ENCODE assay signal across 8 mouse cellular contexts in the genomic region with DNA sequence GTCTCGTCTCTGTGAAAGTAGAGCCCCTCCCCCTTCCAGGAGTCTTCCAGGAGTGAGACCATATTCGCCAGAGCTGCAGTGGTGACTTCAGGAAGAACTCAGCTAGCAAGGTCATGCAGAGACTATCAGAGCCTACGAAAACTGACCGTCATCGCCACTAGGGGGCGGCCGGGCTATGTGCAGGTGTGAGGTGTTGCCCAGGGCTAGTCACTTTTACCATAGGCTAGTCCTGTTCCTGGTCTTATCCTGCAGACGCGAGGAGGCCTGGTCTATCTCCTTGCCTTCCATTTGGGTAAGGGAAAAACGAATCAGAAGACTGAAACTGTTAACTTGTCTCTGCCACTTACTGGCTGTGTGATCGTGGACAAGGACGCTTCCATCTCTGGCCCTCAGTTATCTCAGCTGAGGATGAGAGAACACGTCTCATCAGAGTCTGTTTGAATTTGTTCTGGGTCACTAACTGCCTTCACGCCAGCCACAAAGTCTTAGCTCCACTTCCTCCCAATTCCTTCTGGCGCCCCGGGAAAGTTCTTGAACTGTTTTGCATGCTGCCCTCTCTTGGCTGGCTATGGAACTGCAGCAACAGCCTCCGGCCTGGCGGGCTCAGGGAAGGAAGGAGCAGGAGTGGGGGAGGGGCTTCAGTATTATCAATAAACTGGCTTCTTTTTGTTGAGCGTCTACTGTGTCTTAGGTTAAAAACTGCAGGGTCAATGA. TPM values are rescaled to one million over a fixed set of nuclear protein-coding genes. Genes with fewer than 3 reads are reported as not detected.
DNase-seq lines count a peak whose midpoint lies in the region; ATAC-seq and TF ChIP-seq lines count a peak whose summit lies in the region.

No protein-coding gene starts in this region.

- H3K4me3 ChIP-seq in G1E (ENCODE audit: low read depth, low read length) = peak overlapping the region; percentile 53; the same call in 1 of the 2 replicates
- H3K4me3 ChIP-seq in forebrain, embryonic 13.5 days = no peak overlapping the region
- 0 out of 2 replicates have a peak overlapping the region, but pooled peaks have one; percentile 5 for H3K4me3 ChIP-seq in lung, embryonic 15.5 days

- DNase-seq in G1E (ENCODE audit: low spot score) = peak; percentile 80
- DNase-seq in c-Kit-positive CD71-negative TER-119-negative erythroid progenitor cells, embryonic 14.5 days (ENCODE audit: low read depth) = peak; percentile 86
- DNase-seq in heart, postnatal 25 days (ENCODE audit: low spot score) = peak; percentile 65
- DNase-seq in layer of hippocampus, adult 8-10 months (ENCODE audit: low spot score in 2 of 2) = peak; percentile 53 to 75
- peak; percentile 93 for DNase-seq in retina, embryonic 14.5 days (ENCODE audit: low spot score)
- peak; percentile 88 to 92 for DNase-seq in thymus, postnatal 36 days

- H3K27ac ChIP-seq in forebrain, embryonic 13.5 days = no peak overlapping the region
- H3K27ac ChIP-seq in lung, embryonic 15.5 days = no peak overlapping the region

- H3K36me3 ChIP-seq in G1E (replicated peaks) = no peaks in the 10 kb centered on the region
- no peaks in the 10 kb centered on the region for H3K36me3 ChIP-seq in forebrain, embryonic 13.5 days (ENCODE audit: poor library complexity, severe bottlenecking)
- H3K36me3 ChIP-seq in lung, embryonic 15.5 days = no peaks in the 10 kb centered on the region

- peak; percentile 40 for ATAC-seq in G1E (ENCODE audit: extremely low read depth, insufficient number of reproducible peaks, low FRiP score, poor library complexity, severe bottlenecking)
- 0 out of 2 replicates have a peak, but pooled peaks have one; percentile 45 for ATAC-seq in forebrain, embryonic 13.5 days
- peak; percentile 69; the same call in 1 of the 2 replicates for ATAC-seq in lung, embryonic 15.5 days (ENCODE audit: borderline replicate concordance, extremely low read depth, low FRiP score, low TSS enrichment)

- WGBS in forebrain, embryonic 13.5 days = 10% methylated on average over 19 of the region's 19 CpGs
- 6% methylated on average over 19 of the region's 19 CpGs for WGBS in lung, embryonic 15.5 days

- no peak overlapping the region for H3K9ac ChIP-seq in forebrain, embryonic 13.5 days
- no peak overlapping the region for H3K9ac ChIP-seq in lung, embryonic 15.5 days

- H3K9me3 ChIP-seq in G1E (replicated peaks) = no peaks in the 10 kb centered on the region; the same call in 1 of the 2 replicates
- H3K9me3 ChIP-seq in forebrain, embryonic 13.5 days (replicated peaks) = no peaks in the 10 kb centered on the region
- no peaks in the 10 kb centered on the region for H3K9me3 ChIP-seq in lung, embryonic 15.5 days

- intact Hi-C loops in heart, postnatal 25 days (cut with DNase I) = loop anchor here (1.0 to 5.0 kb wide), 3 partner anchors 50 to 139 kb away; no protein-coding TSS in a partner anchor

- peak overlapping the region; percentile 18 for H3K4me2 ChIP-seq in forebrain, embryonic 13.5 days
- peak overlapping the region; percentile 50 for H3K4me2 ChIP-seq in lung, embryonic 15.5 days

- peaks cover 19% of the 10 kb centered on the region for H3K4me1 ChIP-seq in G1E (ENCODE audit: insufficient read depth, low read depth, low read length)
- H3K4me1 ChIP-seq in forebrain, embryonic 13.5 days = no peaks in the 10 kb centered on the region
- peaks cover 9% of the 10 kb centered on the region; the same call in 1 of the 2 replicates for H3K4me1 ChIP-seq in lung, embryonic 15.5 days

- H3K27me3 ChIP-seq in G1E (ENCODE audit: insufficient read depth, low read length) = peaks cover 35% of the 10 kb centered on the region
- no peaks in the 10 kb centered on the region; the same call in 1 of the 2 replicates for H3K27me3 ChIP-seq in forebrain, embryonic 13.5 days
- no peaks in the 10 kb centered on the region for H3K27me3 ChIP-seq in lung, embryonic 15.5 days

- peak; percentile 58 for TF ChIP-seq CTCF in G1E (IDR thresholded peaks at IDR 0.05; ENCODE audit: low read depth, low read length)

RNA-seq across cellular contexts. Expression of a gene that starts 53.5 kb away (rescaled TPM):
- total RNA-seq in G1E (2014; fragmentation: Nextera tagmentation) (not detected in 2 replicates), G1E (2017) (0.06 and 0.55 TPM in 2 replicates)
- polyA plus RNA-seq in G1E (2012) = 0.05 and 0.06 TPM in 2 replicates
- polyA plus RNA-seq in forebrain, embryonic 13.5 days (2015; fragmentation: Nextera tagmentation; extraction: Ambion mirVana) = not detected in 2 replicates
- under 1 TPM; 0.31 to 0.50 TPM for total RNA-seq in heart, postnatal 25 days (2021)
- under 1 TPM in 2 of 4 experiments, not detected in 2; 0.78 to 0.89 TPM for total RNA-seq in layer of hippocampus, adult 8-10 months (2022)
- polyA plus RNA-seq in lung, embryonic 15.5 days (2015; fragmentation: Nextera tagmentation; extraction: Ambion mirVana) = 0.04 and 0.20 TPM in 2 replicates
